Mouse (Mus musculus) midbrain, embryonic 14.5 days (tissue): Measurements from ENCODE around the gene Dnajb12. TPM values are rescaled to one million over a fixed set of nuclear protein-coding genes. Genes with fewer than 3 reads are reported as not detected.
A peak's percentile ranks its signal among the peaks of the same experiment; 100 is the strongest.

Experiments
- ATAC-seq: fragments of 200-750 bp; cut with Nextera tagmentation; 2 replicates; pipeline ENCODE4 v1.8.0; 2017; ENCODE audit warnings: moderate number of reproducible peaks, moderate library complexity; ENCODE audit not compliant: low FRiP score, low TSS enrichment
- DNase-seq: peaks from one replicate; pipeline ENCODE4 v3.0.0-alpha.2; 2015
- H3K27ac ChIP-seq: fragments of 300-500 bp; sonication (generic); replicated peaks from 2 replicates; pipeline ENCODE4 v1.5.1; 2014; ENCODE audit warnings: mild to moderate bottlenecking, low read depth, low read length, moderate library complexity
- H3K27me3 ChIP-seq: fragments of 300-500 bp; sonication (generic); 2 replicates; pipeline ENCODE4 v1.6.1; 2014; ENCODE audit warnings: low read length, control low read depth, mixed read lengths; ENCODE audit not compliant: control insufficient read depth, insufficient read depth
- H3K36me3 ChIP-seq: fragments of 300-500 bp; sonication (generic); 2 replicates; pipeline ENCODE4 v1.6.1; 2014; ENCODE audit warnings: low read length, control low read depth; ENCODE audit not compliant: control insufficient read depth, insufficient read depth
- H3K4me1 ChIP-seq: fragments of 300-500 bp; sonication (generic); 2 replicates; pipeline ENCODE4 v1.6.1; 2014; ENCODE audit warnings: mild to moderate bottlenecking, antibody characterized with exemption, low read length, control low read depth; ENCODE audit not compliant: control insufficient read depth, insufficient read depth
- H3K4me2 ChIP-seq: fragments of 300-500 bp; sonication (generic); 2 replicates; pipeline ENCODE4 v1.6.1; 2014; ENCODE audit warnings: mild to moderate bottlenecking, low read length, moderate library complexity
- H3K4me3 ChIP-seq: fragments of 300-500 bp; sonication (generic); replicated peaks from 2 replicates; pipeline ENCODE4 v1.5.1; 2014; ENCODE audit warnings: low read depth, low read length
- H3K9ac ChIP-seq: fragments of 300-500 bp; sonication (generic); replicated peaks from 2 replicates; pipeline ENCODE4 v1.6.1; 2014; ENCODE audit warnings: mild to moderate bottlenecking, low read length, moderate library complexity
- H3K9me3 ChIP-seq: fragments of 300-500 bp; sonication (generic); 2 replicates; pipeline ENCODE4 v1.6.1; 2016; ENCODE audit warnings: low read length, control low read depth, mixed read lengths; ENCODE audit not compliant: control insufficient read depth
- WGBS: fragments of 180-500 bp; shearing (Covaris S2); extraction: QIAGEN DNeasy Blood & Tissue Kit; methylation state at CpG from one replicate; pipeline ENCODE4 v1.1.7; 2014; 5-methylcytosine and 5-hydroxymethylcytosine counted together
- polyA plus RNA-seq: library from polyadenylated mRNA; unstranded; fragments of >200 nt; fragmentation: Nextera tagmentation; extraction: Ambion mirVana; gene quantifications from 2 replicates; pipeline ENCODE4 v1.2.1, GENCODE M21; 2014

Gene Dnajb12
- polyA plus RNA-seq, 1 experiment from 2014 or later, result 20.5 TPM

DNA sequence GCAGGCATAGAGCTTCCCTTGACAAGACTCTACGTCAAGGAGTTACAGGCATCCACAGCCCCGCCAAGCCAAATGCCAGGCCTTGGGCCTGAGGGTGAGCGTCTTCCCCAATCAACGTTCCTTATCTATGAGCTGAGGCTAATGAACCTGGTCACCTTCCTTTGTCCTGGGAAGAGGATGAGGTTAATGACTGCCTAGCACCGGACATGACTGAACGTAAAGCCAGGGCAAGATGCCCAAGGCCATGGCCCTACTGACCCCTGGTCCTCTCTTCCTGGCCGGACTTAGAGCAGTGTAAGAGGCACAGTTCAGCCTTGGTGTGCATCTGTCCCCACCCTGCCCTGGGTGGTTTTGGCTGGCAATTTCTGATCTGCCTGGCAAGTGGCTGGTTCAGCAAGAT is 49.8 kb downstream of the Dnajb12 start:
- H3K9ac ChIP-seq, result no peak overlapping the region
- H3K4me3 ChIP-seq, result no peak overlapping the region
- H3K4me1 ChIP-seq, result no peaks in the 10 kb centered on the region
- H3K4me2 ChIP-seq, result no peak overlapping the region
- no peaks in the 10 kb centered on the region for H3K9me3 ChIP-seq
- no peaks in the 10 kb centered on the region for H3K36me3 ChIP-seq
- no peaks in the 10 kb centered on the region for H3K27me3 ChIP-seq
- 96% methylated on average over 7 of the region's 7 CpGs for WGBS
- no peak overlapping the region for H3K27ac ChIP-seq
- ATAC-seq, result no peak
- no peak for DNase-seq

DNA sequence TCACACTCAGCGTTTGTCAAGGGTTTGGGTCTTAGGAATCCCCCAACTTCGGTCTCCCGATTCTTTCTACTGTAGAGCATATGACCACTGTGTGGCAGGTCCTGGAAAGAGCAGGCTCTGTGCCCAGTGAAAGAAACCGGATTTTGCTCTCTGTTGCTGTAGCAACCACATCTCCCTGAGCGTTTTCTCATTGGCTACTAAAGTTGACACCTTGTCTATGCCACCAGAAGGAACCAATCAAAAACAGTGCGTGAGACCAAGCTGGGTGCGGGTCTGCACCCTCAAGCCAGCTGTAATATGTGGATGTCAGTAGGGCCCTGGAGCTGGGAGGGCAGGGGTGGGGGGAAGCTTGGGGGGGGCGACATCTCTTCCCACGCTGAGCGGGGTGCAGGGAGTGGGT is 51.6 kb downstream of the Dnajb12 start:
- no peaks in the 10 kb centered on the region for H3K27me3 ChIP-seq
- H3K36me3 ChIP-seq, result no peaks in the 10 kb centered on the region
- peak; percentile 81 for DNase-seq
- no peaks in the 10 kb centered on the region for H3K4me1 ChIP-seq
- peak overlapping the region; percentile 70 for H3K27ac ChIP-seq
- no peak overlapping the region for H3K9ac ChIP-seq
- no peak overlapping the region for H3K4me3 ChIP-seq
- peak; percentile 86 for ATAC-seq
- H3K9me3 ChIP-seq, result no peaks in the 10 kb centered on the region
- peak overlapping the region; percentile 32 for H3K4me2 ChIP-seq
- WGBS, result 31% methylated on average over 10 of the region's 10 CpGs

DNA sequence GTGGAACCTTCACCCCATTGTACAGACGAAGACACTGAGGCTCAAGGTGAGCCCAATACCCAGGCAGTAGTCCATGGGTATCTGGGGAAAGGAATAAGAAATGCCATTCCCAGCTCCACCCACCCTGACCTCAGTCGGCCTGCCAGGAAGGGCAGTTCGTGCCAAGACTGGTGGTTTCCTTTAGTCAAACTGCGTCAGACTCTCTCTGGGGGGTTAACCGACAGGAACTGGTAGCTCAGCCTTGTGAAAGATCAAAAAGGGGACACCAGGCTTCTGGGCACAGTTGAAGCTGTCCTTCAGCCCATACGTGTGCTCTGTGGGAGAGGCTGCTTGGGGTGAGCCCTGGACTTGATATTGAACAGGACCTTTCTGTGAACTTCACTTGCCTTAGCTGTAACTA is 53.2 kb downstream of the Dnajb12 start:
- H3K27ac ChIP-seq, result no peak overlapping the region
- H3K9ac ChIP-seq, result no peak overlapping the region
- DNase-seq (no peak), ATAC-seq (no peak)
- no peaks in the 10 kb centered on the region for H3K9me3 ChIP-seq
- 83% methylated on average over 6 of the region's 6 CpGs for WGBS
- no peak overlapping the region for H3K4me3 ChIP-seq
- no peak overlapping the region for H3K4me2 ChIP-seq
- no peaks in the 10 kb centered on the region for H3K36me3 ChIP-seq
- no peaks in the 10 kb centered on the region for H3K27me3 ChIP-seq
- no peaks in the 10 kb centered on the region for H3K4me1 ChIP-seq

DNA sequence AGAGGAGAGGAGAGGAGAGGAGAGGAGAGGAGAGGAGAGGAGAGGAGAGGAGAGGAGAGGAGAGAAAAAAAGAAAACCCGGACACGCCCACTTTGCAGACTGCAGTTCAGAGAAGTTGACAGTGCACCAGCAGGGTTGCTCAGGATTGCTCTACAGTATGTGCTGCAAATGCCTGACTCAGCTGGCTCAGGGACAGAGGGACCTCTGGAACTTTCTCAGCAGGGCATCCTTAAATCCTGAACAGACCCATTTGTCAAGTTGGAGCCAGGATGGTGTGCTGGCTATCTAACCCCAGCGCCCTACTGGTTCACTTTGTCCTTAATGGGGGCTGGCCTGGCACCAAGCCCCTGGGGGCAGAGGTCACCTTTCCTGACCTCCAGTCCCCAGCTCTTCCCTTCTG is 54.7 kb downstream of the Dnajb12 start:
- DNase-seq, result no peak
- H3K27me3 ChIP-seq, result no peaks in the 10 kb centered on the region
- no peak for ATAC-seq
- H3K4me1 ChIP-seq, result no peaks in the 10 kb centered on the region
- H3K27ac ChIP-seq, result no peak overlapping the region
- no peak overlapping the region for H3K9ac ChIP-seq
- no peaks in the 10 kb centered on the region for H3K36me3 ChIP-seq
- H3K4me3 ChIP-seq, result no peak overlapping the region
- H3K9me3 ChIP-seq, result no peaks in the 10 kb centered on the region
- H3K4me2 ChIP-seq, result no peak overlapping the region
- 40% methylated on average over 3 of the region's 3 CpGs for WGBS

DNA sequence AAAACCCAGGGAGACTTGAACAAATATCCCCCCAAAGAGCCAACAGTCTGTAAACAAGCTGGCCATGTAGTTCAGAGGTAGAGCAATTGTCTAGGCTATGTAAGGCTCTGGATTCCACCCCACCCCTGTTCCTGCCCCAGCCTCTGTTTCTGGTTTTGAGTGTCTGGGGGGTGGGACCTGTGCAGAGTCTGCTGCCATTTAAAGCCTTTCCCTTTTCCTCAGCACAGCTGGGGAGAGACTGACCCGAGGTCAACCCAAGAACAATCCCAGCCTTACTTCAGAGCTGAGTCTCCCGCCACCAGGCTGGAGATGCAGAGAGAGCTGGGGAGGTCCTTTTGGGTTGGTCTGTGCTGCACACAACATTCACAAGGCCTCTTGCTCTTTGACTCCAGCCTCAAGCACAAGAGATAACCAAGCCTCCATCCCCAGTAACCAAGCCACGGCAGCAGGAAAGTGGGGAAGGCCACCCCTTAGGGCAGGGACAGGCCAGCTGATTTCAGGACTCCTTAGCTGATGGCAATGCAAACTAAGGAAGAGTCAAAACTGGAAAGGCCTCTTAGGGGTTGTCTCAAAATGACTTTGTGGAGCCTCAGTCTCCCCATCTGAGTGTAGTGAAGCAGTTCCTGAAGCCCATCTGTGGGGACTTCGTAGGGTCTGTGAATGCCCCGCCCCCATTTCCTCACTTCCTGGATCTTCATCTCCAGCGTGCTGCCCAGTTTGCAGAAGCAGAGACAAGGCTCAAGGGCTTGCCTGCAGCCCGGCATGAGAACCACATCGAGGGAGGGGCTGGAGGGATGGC is 56.9 kb downstream of the Dnajb12 start:
- no peak overlapping the region for H3K4me2 ChIP-seq
- ATAC-seq (no peak), DNase-seq (no peak)
- no peaks in the 10 kb centered on the region for H3K27me3 ChIP-seq
- no peaks in the 10 kb centered on the region for H3K4me1 ChIP-seq
- no peaks in the 10 kb centered on the region for H3K36me3 ChIP-seq
- no peak overlapping the region for H3K27ac ChIP-seq
- no peak overlapping the region for H3K9ac ChIP-seq
- 56% methylated on average over 8 of the region's 8 CpGs for WGBS
- H3K9me3 ChIP-seq, result no peaks in the 10 kb centered on the region
- H3K4me3 ChIP-seq, result no peak overlapping the region

DNA sequence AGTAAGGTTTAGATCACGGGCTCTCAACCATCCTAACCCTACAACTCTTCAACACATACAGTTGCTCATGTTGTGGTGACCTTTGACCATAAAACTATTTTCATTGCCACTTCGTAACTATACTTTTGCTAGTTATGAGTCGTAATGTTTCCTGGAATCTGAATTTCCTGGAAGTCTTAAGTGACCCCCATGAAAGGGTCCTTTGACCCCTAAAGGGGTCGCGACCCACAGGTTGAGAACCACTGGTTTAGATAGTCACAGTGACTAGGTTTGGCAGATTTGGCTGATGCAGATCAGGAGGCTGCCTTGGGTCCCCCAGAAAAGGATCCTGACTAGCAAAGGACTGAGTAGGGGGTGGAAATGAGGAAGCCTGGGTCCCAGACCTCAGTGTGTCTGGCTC is 59.3 kb downstream of the Dnajb12 start:
- Histone ChIP-seq H3K4me3 (no peak overlapping the region), H3K4me1 (peaks cover 16% of the 10 kb centered on the region), H3K27me3 (no peaks in the 10 kb centered on the region), H3K9ac (no peak overlapping the region), H3K27ac (no peak overlapping the region), H3K4me2 (no peak overlapping the region), H3K9me3 (no peaks in the 10 kb centered on the region), H3K36me3 (no peaks in the 10 kb centered on the region)
- WGBS, result 88% methylated on average over 5 of the region's 5 CpGs
- no peak for ATAC-seq
- no peak for DNase-seq

DNA sequence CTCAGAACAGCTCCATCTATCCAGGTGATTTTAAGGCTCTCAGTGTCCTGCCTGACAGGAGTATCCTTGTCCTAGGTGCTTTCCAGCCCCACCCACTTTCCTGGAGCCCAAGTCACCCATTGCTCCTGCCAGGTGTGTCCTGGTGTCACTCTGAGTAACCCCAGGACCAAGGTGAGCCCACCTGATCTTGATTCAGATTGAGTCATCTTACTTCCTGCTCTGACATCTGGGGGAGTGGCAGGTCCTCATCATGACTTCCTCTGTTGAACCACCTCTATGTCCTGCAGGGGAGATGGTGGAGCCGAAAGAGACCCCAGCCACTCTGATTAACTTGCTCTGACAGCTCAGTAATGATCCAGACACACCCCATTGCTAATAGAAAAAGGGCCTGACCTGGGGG is 59.7 kb downstream of the Dnajb12 start:
- no peak overlapping the region for H3K4me3 ChIP-seq
- H3K4me1 ChIP-seq, result peaks cover 16% of the 10 kb centered on the region
- ATAC-seq, result no peak
- no peaks in the 10 kb centered on the region for H3K9me3 ChIP-seq
- H3K4me2 ChIP-seq, result no peak overlapping the region
- H3K36me3 ChIP-seq, result no peaks in the 10 kb centered on the region
- no peaks in the 10 kb centered on the region for H3K27me3 ChIP-seq
- no peak for DNase-seq
- no peak overlapping the region for H3K27ac ChIP-seq
- WGBS, result 54% methylated on average over 1 of the region's 1 CpGs
- no peak overlapping the region for H3K9ac ChIP-seq

DNA sequence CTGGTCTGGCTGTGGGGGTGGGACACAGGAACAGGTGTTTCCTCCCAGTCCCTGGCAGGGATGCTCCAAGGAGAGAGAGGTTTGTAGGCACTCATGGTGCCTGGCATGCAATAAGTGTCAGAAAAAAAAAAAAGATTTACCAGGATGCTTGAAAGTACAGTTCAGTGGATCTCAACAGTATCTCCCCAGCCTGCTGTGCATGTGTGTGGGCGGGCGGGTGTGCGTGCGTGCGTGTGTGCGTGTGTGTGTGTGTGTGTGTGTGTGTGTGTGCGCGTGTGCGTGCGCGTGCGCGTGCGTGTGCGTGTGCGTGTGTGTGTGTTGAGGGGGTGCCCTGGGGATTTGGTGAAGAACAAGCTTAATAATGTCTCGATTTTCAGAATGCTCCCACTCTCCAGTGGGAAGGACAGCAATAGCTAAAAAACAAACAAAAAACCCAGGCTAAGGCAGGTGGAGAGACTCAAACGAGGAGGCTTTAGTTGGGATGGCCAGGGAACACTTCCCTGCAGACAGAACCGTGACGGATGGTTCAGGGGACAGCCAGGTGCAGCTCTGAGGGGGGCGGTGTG is 63.0 kb downstream of the Dnajb12 start:
- Histone ChIP-seq H3K4me2 (peak overlapping the region; percentile 52), H3K36me3 (no peaks in the 10 kb centered on the region), H3K27ac (peak overlapping the region; percentile 71), H3K9ac (peak overlapping the region; percentile 39), H3K4me1 (peaks cover 16% of the 10 kb centered on the region), H3K27me3 (no peaks in the 10 kb centered on the region), H3K9me3 (no peaks in the 10 kb centered on the region), H3K4me3 (peak overlapping the region; percentile 14)
- ATAC-seq (no peak), DNase-seq (peak; percentile 44)
- 57% methylated on average over 21 of the region's 21 CpGs for WGBS

DNA sequence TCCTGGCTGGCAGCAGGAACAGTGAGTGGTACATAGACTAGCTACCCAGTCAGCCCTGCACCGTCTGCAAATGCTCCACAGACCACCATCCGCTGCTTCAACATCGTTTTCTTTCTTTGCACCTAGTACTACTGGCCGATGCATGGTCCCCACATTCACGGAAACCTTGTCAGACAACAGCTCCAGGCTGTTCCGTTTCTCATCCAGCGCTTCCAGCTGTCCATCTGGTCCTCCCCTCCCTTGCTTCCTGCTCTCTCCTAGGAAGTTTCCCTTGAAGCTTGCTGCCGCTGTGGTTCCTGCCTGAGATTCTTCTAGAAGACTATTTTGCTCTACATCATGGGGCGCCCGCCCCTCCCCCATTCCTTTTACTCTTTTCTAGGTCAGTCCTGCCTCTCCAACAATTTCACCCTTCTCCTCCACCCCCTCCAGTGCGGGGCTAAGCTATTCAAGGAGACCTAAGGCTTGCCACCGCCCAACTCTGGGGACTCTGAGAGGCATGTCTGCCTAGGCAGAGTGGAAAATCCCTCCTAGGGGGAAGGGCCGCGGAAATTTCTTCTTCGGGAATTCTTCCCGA is 63.6 kb downstream of the Dnajb12 start:
- no peaks in the 10 kb centered on the region for H3K9me3 ChIP-seq
- no peaks in the 10 kb centered on the region for H3K27me3 ChIP-seq
- peaks cover 16% of the 10 kb centered on the region for H3K4me1 ChIP-seq
- no peaks in the 10 kb centered on the region for H3K36me3 ChIP-seq
- WGBS, result 3% methylated on average over 16 of the region's 16 CpGs
- H3K4me2 ChIP-seq, result peak overlapping the region; percentile 52
- H3K9ac ChIP-seq, result peak overlapping the region; percentile 39
- peak overlapping the region; percentile 71 for H3K27ac ChIP-seq
- peak overlapping the region; percentile 14 for H3K4me3 ChIP-seq
- DNase-seq (peak; percentile 70), ATAC-seq (peak; percentile 41; the same call in 1 of the 2 replicates)
